Mouse (Mus musculus) embryo, embryonic 11 days (tissue): ENCODE results near the gene Zfp985.
"Not testable (repeated sequence)": the region's sequence is repeated elsewhere in the genome, so short reads cannot be mapped to it uniquely, and the experiment has no call there.

Experiments
- DNase-seq: peaks from one replicate; pipeline ENCODE4 v3.0.0-alpha.2; 2015

The Zfp985 gene

GRCm38 (mm10) chr4:147606511-147606910 is 53.4 kb downstream of the Zfp985 start:
- DNase-seq: not testable (repeated sequence)

- not testable (repeated sequence) for DNase-seq
Measured at GRCm38 (mm10) chr4:147633818-147634262, 80.8 kb downstream of the Zfp985 start.
